Mouse (Mus musculus) kidney, adult 9 months (tissue): ENCODE results near the gene Wdr24.

ENCODE experiments used
- DNase-seq: peaks from one replicate; pipeline ENCODE4 v3.0.0; 2022

The Wdr24 gene

DNA sequence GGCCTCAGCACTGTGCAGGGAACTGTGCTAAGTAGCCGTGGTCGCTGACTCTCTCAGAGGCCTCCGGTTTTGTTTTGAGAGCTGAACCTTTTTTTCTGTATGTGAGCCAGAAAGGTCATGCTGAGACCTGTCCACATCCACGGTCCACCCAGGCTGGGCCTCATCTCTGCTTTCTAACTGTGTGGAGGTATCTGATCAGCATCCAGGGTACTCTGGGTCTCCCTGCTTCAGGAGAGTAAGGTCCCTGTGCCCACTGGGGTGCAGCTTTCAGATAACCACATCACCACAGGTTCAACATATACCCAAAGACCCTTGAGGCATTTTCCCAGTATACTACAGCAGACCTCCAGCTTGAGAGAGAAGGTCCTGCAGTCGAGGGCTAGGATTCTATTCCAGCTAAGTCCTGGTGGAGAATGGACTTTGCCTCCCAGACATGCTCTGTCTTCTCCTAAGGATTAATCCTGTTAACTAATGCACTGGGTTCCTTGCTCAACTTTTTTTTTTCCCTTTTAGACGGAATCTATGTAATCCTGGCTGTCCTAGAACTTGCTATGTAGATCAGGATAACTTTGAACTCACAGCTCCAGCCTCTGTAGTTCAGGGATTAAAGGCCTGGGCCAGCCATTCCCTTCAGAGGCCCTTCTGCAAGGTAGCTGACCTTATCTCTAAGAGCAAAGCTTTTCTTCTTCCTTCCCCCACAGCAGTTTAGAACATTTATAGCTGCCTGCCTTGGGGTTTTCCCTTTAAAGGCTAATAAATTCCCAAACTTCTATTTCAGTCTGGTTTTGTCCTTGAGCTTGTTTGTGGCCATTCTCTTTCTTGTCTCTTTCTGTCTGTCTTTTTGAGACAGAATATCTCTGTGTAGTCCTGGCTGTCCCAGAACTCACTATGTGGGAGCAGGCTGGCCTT, 38.5 kb downstream of the Wdr24 start:
- DNase-seq: peak; percentile 62

DNA sequence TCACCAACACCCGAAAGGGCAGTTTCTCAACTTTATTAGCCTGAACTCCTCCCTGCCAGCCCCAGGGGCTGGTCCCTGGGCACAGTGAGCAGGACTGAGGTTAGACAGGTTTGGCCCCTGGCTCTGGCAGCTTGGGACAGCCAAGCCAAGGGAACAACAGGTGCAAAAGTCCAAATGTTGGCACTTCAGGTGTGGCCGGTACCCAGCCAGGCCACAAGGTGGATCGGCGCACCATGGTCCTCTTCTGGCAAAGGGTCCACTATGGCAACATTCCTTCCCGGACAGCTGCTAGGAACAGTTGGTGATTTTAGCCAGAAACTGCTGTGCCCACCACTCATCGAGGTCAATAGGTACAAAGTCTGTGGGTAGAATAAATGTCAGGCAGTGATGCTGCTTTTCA, 40.3 kb downstream of the Wdr24 start:
- DNase-seq: peak; percentile 75

DNA sequence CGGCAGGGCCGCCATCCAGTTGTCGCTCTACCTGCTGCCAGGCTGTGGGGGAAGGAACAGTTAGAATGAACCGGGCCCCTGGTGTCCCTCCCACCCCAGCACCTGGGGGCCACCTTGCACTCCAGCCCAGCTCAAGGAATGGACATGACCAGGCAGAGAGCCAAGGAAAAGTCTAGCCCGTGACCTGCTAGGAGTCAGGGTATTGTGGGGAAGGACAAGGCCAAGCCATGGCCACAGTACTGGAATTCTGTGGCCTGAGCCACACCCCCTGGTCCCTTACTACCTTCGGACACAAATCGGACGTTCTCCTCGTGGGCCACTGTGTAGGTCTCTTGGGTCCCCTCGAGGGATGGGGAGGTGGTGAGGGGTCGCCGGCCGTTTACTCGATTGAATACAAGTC, 40.9 kb downstream of the Wdr24 start:
- DNase-seq: peak; percentile 58

DNA sequence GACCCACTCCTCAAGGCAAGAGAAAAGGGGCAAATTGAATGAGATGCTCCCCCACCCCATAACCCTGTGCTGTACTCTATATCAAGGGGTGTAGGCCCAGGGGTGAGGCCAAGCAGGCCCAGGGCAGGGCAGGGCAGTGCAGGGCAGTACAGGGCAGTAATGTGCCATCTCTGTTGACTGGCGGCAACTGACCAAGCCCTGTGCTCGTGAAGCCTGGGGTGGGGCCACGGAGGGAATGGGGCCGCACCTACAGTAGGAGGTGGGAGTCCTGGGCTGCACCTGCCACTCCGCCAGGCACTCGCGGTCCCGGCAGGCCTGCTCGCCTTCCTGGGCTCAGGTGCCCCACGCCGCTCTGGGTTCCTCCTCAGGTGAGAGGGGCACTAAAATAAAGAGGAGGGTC, 41.9 kb downstream of the Wdr24 start:
- DNase-seq: peak; percentile 31

DNA sequence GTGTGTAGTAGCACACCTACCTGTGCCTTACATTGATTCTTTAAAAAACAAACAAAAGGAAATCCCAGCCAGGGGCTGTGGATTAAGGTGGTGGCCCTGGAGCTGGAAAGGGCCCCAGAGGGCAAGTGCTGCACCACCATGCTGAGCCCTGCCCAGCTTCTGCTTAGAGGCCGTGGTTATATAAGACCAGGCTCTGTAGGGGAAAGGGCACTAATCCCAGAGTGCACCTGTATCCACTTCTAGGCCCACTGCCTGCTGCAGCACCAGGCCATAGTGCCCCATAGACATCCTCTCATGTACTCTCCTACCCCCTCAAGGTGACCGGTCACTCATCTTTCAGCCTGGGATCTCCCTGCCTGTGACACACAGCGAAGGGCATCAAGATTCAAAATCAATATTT, 42.7 kb downstream of the Wdr24 start:
- peak; percentile 85 for DNase-seq

DNA sequence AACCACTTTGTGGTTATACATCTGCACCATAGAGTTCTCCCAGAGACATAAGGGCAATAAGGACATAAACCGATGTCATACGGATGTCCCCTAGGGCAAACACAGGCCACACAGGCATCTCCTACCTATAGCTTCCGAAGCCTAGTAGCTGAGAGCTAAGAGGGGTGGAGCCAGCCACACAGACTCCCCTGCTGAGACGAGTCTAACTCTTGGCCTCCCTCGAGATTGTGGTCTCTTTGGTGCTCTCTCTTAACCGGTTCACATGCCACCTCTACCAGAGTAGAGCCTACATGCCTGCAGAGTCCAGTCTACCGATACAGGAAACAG, 44.0 kb downstream of the Wdr24 start:
- no peak for DNase-seq

DNA sequence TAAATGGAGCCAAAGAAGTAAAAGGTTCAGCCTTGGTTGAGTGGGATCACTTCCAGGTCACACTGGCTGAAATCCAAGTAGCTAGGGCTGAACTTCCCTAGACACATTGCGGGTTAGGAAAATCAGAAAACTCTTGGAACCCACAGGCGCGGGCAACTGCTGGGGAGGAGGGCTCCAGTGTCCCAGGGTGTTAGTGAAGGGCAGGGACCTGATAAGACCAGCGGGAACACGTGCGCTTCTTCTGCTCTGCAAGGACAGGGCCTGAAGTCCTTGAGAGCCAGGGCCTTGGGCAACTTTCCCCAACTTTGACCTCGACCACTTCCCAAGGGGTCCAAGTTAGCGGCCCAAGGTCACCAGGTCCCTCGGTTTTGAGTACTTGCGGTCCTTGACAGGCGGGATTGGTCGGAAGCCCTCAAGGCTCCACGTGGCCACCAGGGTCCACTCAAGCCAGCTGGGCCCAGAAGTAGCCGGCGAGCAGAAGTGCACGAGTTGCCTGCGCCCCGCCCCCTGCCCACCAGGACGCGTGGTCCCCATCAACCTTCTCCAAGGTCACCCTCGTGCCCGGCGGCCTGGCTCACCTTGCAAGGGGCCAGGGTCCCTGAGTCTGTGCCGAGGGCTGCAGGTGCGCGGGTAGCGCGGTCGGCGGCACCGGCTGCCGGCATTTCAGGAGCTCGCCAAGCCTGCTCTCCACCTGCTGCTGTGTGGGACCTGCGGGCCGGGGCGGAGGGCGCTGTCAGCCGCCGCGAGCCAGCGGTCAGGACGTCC, 44.6 kb downstream of the Wdr24 start:
- peak; percentile 85 for DNase-seq

DNA sequence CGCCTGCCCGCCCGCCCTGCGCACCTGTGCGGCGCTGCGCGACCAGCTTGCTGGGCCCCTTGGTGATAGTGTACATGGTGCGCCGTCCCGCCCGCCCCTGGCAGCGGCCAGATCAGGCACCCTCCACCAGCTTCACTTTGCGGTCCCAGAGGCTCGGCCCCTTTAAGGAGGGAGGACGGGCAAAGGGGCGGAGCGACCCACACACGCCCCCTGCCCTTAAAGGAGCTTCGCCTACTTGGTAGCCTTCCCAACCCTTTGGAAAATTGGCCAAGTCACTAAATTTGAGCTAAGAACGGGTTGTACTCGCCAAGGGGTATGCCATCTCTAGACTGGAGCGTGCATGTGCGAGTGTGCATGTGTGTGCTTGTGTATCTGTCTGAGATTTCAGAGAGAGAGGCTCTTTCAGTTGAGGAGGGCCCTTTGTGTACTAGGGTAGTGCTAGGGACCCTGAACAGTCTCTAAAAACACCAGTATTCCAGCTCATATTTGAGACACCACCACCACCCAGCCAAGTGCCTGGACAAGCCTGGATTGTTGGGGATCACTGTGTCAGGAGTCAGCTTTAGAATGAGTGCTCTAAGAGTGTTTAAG, 45.3 kb downstream of the Wdr24 start, which contains the start of gene Mcrip2:
Gene Mcrip2 (minus strand): TSS at position 164 of the 591 bp plus-strand sequence.
- DNase-seq: peak; percentile 94

DNA sequence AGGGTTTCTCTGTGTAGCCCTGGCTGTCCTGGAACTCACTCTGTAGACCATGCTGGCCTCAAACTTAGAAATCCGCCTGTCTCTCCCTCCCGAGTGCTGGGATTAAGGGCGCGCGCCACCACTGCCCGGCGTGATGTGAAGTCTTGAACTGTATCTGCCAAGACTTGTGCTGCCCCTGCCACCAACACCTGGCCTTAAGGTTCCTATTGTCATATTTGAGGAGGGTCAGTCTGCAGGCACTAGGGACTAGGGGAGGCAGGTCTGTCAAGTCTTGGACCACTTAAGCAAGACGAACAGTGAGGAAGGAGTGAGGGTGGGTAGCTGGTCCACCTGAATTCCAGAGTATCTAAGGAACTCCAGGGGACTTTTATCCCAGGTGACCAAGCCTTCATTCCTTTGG, 46.1 kb downstream of the Wdr24 start:
- DNase-seq: peak; percentile 21

DNA sequence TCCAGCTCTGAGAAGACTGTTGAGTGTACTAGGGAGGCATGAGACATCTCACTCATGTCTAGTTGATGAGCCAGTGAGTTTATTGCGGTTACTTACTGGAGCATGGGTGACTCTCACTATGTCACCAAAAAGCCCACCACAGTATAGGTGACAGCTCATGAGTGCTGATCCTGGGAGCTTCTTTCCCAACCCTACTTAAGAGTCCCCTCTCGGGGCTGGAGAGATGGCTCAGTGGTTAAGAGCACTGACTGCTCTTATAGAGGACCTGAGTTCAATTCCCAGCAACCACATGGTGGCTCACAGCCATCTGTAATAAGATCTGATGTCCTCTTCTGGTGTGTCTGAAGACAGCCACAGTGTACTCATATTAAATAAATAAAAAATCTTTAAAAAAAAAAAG, 46.5 kb downstream of the Wdr24 start:
- DNase-seq: no peak

DNA sequence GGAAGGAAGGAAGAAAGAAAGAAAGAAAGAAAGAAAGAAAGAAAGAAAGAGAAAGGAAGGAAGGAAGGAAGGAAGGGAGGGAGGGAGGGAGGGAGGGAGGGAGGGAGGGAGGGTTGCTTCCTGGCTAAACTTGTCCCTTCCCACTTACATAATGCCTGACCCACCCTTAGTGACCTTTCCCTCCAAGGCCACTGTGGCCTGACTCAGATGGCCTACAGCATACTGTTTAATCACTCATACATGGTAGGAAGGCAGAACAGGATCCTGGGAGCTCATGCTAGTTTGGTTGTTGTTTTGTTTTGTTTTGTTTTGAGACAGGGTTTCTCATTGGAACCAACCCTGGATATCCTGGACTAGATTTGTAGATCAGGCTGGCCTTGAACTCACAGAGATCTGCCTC, 48.1 kb downstream of the Wdr24 start:
- DNase-seq: peak; percentile 69

DNA sequence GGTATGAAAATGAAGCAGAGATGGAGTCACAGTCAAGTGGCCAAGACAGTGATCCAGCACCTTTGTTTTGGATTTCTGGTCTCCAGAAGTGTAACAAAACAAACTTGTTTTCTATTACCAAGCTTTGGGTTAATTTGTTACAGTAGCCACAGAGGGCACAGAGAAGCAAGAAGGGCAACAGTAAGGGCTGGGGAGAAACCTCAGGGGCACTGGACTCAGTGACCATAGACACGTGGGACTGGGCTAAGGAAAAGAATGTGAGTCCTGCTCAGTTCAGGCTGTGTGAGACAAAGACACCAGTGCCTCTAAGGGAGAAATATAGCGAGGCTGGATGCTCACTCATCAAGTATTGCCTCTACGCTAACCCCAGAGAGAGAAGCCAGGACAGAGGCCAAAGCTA, 49.2 kb downstream of the Wdr24 start:
- peak; percentile 86 for DNase-seq

DNA sequence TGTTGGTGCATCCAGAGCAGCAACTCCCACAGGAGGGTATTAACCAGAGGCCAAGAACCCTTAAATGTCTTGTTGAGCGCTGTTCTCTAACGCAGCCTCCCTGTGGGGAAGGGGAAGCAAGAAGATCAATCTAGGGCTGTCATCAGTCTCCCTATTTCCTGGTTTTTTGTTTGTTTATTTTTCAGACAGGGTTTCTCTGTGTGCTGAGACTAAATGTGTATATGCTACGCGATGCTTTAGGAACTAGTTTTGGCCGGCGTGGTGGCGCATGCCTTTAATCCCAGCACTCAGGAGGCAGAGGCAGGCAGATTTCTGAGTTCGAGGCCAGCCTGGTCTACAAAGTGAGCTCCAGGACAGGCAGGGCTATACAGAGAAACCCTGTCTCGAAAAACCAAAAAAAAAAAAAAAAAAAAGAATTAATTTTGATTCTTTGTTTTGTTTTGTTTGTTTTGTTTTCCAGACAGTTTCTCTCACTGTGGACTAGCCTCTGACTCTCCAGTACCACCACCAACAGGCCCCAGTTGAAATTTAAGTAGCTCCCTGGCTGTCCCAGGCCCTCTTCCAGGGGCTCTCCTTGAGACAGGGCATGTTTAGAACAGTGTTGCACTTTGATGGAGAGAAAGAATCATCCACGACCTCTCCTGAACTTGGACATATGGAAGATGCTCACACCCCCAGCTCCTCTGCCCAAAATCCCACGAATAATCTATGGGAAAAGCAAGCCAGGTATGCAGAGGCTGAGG, 50.1 kb downstream of the Wdr24 start:
- no peak for DNase-seq

DNA sequence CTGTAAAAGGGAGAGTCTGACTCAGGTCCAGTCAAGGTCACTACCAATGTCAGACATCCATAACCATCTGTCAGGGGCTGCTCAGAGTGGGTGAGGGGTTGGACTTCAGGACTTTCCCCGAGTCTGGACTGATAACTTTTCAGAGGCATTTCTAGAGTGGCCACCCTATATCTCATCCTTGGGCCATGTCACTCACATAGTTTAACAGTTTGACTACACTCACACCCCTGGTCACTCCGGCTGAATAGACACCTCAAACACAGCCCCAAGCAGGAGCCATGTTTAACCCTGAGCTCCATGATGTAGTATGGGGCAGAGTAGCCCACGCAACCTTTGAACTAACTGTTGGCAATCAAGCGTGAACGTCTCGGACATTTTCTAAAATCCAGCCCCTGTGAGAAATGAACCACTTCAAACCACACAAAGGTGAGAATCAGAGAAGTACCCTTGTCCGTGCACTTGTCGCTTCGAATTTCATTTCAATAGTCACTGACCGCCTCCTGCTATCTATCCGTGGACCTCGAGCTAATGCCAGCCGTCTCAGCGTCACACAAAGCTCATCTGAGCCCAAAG, 50.8 kb downstream of the Wdr24 start:
- peak; percentile 81 for DNase-seq

DNA sequence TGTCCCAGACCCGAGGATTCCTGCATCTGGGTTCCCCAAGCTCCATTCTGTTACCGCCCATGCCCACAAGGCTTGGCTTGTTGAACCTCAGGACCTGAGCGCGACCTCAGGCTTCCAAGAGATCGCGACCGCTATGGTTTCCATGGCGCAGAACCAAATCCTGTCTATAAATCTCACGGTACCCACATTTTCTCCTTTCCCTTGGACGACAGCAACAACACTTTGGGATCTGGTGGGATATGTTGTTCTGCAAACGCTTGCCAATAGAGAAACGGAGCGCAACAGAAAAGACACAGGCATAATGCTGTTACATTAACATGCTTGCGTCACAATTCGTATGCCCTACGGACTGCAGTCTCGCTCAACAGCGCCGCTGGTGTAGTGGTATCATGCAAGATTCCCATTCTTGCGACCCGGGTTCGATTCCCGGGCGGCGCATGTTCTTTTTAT, 51.3 kb downstream of the Wdr24 start, which contains the start of gene Mettl26:
Gene Mettl26 (plus strand): TSS at position 354 of the 450 bp plus-strand sequence.
- DNase-seq: peak; percentile 94

DNA sequence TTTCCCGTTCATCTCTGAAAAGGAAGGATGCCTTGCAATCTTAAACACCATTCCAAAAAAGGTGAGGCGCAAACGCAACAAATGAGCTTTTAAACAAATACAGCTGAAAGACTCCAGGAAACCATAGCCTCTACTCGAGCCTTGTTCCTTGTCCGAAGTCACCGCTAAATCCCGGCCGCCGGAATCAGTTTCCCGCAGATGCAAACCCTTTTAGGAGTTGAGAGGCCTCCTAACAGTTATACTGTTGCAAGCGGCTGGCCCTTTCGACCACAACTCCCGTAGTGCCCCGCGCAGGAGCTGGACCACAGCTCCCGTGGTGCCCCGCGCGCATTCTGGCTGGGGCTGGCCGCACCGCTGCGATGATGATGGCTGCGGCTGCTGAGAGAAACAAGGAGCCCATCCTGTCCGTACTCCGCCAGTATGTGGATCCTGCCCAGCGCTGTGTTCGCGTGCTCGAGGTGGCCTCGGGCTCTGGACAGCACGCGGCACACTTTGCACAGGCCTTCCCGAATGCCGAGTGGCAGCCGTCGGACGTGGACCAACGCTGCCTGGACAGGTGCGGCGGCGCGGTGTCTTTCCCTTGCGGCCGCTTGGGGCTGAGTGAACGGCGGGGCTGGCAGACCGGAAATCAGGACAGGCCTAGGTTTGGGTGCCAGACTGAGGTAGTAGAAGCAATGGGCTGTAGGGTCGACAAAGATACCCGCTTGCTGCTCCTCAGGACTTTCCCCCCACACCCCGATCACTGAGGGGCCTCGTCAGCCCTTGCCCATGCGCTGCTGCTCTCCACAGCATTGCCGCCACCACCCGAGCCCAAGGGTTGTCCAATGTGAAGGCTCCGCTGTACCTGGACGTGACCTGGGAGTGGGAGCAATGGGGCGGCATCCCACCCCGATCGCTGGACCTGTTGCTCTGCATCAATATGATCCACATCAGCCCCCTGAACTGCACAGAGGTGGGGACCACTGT, 52.0 kb downstream of the Wdr24 start:
- peak; percentile 92 for DNase-seq

DNA sequence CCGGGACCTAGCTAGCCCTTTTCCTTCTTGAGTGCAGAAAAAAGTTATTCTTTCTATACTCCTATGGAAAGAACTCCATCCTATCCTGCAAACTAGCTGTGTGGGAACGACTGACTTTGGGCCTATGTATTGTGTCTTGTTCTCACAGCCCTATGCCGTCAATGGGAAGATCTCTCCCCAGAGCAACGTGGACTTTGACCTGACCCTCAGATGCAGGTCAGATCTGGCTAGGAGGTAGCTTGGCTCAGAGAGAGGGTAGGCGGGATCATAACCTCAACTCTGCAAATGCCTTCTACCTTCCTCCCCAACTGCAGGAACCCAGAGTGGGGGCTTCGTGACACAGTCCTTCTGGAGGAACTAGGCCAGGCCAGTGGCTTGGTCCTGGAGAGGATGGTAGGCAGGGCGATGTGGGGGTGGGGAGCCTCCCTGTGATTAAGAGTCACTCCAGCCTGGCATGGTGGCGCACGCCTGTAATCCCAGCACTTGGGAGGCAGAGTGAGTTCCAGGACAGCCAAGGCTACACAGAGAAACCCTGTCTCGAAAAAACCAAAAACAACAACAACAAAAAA, 53.0 kb downstream of the Wdr24 start:
- peak; percentile 90 for DNase-seq

DNA sequence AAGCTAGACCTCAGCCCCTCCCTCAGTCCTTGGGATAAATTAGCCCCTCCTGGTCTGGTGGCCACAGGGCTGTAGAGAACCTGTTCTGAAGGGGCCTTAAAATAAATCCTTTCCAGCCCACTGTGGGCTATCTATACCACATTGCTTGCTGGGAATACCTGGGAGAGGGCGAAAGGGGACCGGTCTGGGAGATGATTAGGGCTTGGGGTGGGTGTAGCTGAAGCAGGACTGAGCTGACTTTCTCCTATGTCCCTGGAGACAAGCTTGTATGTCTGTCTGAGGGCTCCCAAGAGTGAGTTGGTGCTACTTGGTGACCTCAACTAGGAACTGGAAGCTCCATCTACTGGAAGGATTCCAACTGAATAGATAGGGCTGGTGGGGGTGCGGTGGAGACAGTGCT, 53.6 kb downstream of the Wdr24 start:
- peak; percentile 17 for DNase-seq

DNA sequence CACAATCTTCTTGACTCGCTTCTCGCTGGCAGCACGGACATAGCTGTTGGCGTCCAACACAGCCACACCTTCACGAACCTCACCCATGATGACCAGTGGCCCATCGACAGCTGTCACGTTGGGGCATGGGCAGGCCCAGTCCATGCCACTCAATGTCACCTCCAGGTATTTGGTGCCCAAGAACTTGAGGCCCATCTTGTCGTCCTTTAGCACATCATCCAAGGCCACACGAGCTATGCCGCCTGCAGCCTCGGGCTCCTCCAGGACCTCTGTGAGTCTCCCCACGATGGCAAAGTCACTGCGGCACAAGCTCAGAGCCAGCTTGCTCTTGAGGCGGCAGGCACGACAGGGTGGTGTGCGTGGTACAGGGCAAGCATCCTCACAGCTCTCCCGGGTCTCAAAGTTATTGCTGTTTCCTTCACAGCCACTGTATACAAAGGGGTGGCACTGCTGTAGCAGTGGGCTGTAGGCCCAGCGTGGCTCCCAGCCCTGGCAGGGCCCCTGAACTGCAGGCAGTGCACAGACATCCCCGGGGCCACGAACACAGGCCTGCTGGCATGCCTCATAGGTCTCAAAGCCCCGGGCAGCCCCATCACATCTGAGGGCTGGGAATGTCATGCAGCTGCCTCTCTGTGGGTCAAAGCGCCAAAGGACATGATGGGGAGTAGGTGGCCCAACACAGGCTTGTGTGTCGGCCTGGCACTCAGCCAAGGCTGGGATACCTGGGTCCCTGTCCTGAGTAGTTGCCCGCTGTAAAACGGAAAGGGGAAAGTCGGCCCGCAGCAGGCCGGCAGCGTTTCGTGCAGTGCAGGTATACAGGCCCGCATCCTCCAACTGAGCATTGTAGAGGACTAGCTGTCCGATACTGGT, 54.5 kb downstream of the Wdr24 start:
- DNase-seq: peak; percentile 28
